Mouse (Mus musculus) CH12.LX (cell line): ENCODE data around the gene Prpsap2. TPM values are rescaled to one million over a fixed set of nuclear protein-coding genes. Genes with fewer than 3 reads are reported as not detected.

Experiments
- DNase-seq: peaks from one replicate; pipeline ENCODE4 v3.0.0-alpha.2; 2013; ENCODE audit errors: extremely low read depth
- H3K27ac ChIP-seq: 2 replicates; pipeline ENCODE4 v1.5.1; 2012; ENCODE audit warnings: low read depth, mild to moderate bottlenecking, control low read depth, moderate library complexity; ENCODE audit not compliant: insufficient read depth
- H3K27me3 ChIP-seq: replicated peaks from 2 replicates; pipeline ENCODE3; 2012; ENCODE audit warnings: inconsistent platforms
- H3K36me3 ChIP-seq, 2 experiments: replicated peaks in 1 of 2; 2 replicates each; pipeline versions ENCODE3 to v1.6.1; 2012; ENCODE audit warnings: inconsistent platforms in 1 of 2, low read length in 1 of 2, mild to moderate bottlenecking in 1 of 2, mixed read lengths in 1 of 2, moderate library complexity in 1 of 2; ENCODE audit not compliant: control insufficient read depth in 1 of 2, insufficient read depth in 1 of 2
- H3K4me1 ChIP-seq, 2 experiments: 2 replicates each; pipeline ENCODE4 v1.6.1; 2012; ENCODE audit warnings: inconsistent platforms in 1 of 2, moderate library complexity in 1 of 2; ENCODE audit not compliant: insufficient read depth in 2 of 2, control insufficient read depth in 1 of 2
- H3K4me2 ChIP-seq: 2 replicates; pipeline ENCODE4 v1.6.1; 2012; ENCODE audit warnings: low read depth, mild to moderate bottlenecking, control low read depth; ENCODE audit not compliant: poor library complexity, insufficient read depth, severe bottlenecking
- H3K4me3 ChIP-seq, 3 experiments: fragments of 150-350 bp in 1 of 3; sonication (generic) in 1 of 3; replicated peaks in 1 of 3; 2 replicates each; pipeline versions ENCODE3 to v1.5.1; 2011 to 2012; ENCODE audit warnings: low read depth in 2 of 3, low read length in 2 of 3, mild to moderate bottlenecking in 2 of 3, moderate library complexity in 2 of 3, control low read depth in 1 of 3, improper control_type of control experiment in 1 of 3, inconsistent platforms in 1 of 3, mixed read lengths in 1 of 3; ENCODE audit not compliant: poor library complexity in 1 of 3
- H3K79me2 ChIP-seq: replicated peaks from 2 replicates; pipeline ENCODE4 v1.6.1; 2012; ENCODE audit warnings: mild to moderate bottlenecking, moderate library complexity; ENCODE audit not compliant: control insufficient read depth, poor library complexity, insufficient read depth, severe bottlenecking; ENCODE audit errors: extremely low read depth
- H3K9ac ChIP-seq: 2 replicates; pipeline ENCODE4 v1.6.1; 2012; ENCODE audit warnings: low read depth, mild to moderate bottlenecking, control low read depth, moderate library complexity; ENCODE audit not compliant: insufficient read depth
- H3K9me3 ChIP-seq: replicated peaks from 2 replicates; pipeline ENCODE3; 2012; ENCODE audit warnings: low read length, inconsistent platforms, mixed read lengths
- BHLHE40 ChIP-seq: IDR thresholded peaks from 2 replicates; pipeline ENCODE4 v1.6.1; 2011; ENCODE audit warnings: mild to moderate bottlenecking, low read depth, low read length, improper control_type of control experiment
- CHD2 ChIP-seq: IDR thresholded peaks from 2 replicates; pipeline ENCODE4 v1.6.1; 2011; ENCODE audit warnings: low read length, improper control_type of control experiment
- E2F4 ChIP-seq: IDR thresholded peaks from 2 replicates; pipeline ENCODE4 v1.6.1; 2011; ENCODE audit warnings: low read depth, low read length, improper control_type of control experiment; ENCODE audit not compliant: insufficient replicate concordance
- ETS1 ChIP-seq: conservative IDR thresholded peaks from 2 replicates; pipeline ENCODE4 v1.6.1; 2012; ENCODE audit warnings: low read depth, mild to moderate bottlenecking, inconsistent platforms, low read length, improper control_type of control experiment, moderate library complexity
- GABPA ChIP-seq: IDR thresholded peaks from 2 replicates; pipeline ENCODE4 v1.6.1; 2012; ENCODE audit warnings: low read depth, low read length, improper control_type of control experiment, inconsistent platforms; ENCODE audit not compliant: insufficient replicate concordance
- IRF4 ChIP-seq: IDR thresholded peaks from 2 replicates; pipeline ENCODE4 v1.6.1; 2014; ENCODE audit warnings: low read depth, mild to moderate bottlenecking, inconsistent platforms, low read length, improper control_type of control experiment
- JUN ChIP-seq: IDR thresholded peaks from 2 replicates; pipeline ENCODE4 v1.6.1; 2011; ENCODE audit warnings: low read depth, mild to moderate bottlenecking, low read length, improper control_type of control experiment, moderate library complexity; ENCODE audit not compliant: insufficient read depth
- MAFK ChIP-seq: IDR thresholded peaks from 2 replicates; pipeline ENCODE4 v1.6.1; 2011; ENCODE audit warnings: low read length, improper control_type of control experiment; ENCODE audit not compliant: insufficient replicate concordance
- MAZ ChIP-seq: IDR thresholded peaks from 2 replicates; pipeline ENCODE4 v1.6.1; 2012; ENCODE audit warnings: low read depth, mild to moderate bottlenecking, inconsistent platforms, low read length, improper control_type of control experiment, moderate library complexity
- MEF2A ChIP-seq: IDR thresholded peaks from 2 replicates; pipeline ENCODE4 v1.6.1; 2014; ENCODE audit warnings: low read depth, mild to moderate bottlenecking, inconsistent platforms, low read length, improper control_type of control experiment, borderline replicate concordance
- MXI1 ChIP-seq: IDR thresholded peaks from 2 replicates; pipeline ENCODE4 v1.6.1; 2011; ENCODE audit warnings: mild to moderate bottlenecking, low read depth, low read length, improper control_type of control experiment
- MYC ChIP-seq: IDR thresholded peaks from 2 replicates; pipeline ENCODE4 v1.6.1; 2011; ENCODE audit warnings: low read depth, mild to moderate bottlenecking, improper control_type of control experiment, low read length
- PAX5 ChIP-seq: IDR thresholded peaks from 2 replicates; pipeline ENCODE4 v1.6.1; 2012; ENCODE audit warnings: low read length, inconsistent platforms, mixed read lengths
- RAD21 ChIP-seq: IDR thresholded peaks from 2 replicates; pipeline ENCODE4 v1.6.1; 2011; ENCODE audit warnings: low read depth, mild to moderate bottlenecking, low read length, improper control_type of control experiment, moderate library complexity
- RCOR1 ChIP-seq: conservative IDR thresholded peaks from 2 replicates; pipeline ENCODE4 v1.6.1; 2012; ENCODE audit warnings: low read depth, mild to moderate bottlenecking, inconsistent platforms, low read length, improper control_type of control experiment
- SMC3 ChIP-seq: IDR thresholded peaks from 2 replicates; pipeline ENCODE4 v1.6.1; 2011; ENCODE audit warnings: low read depth, low read length, improper control_type of control experiment
- UBTF ChIP-seq: IDR thresholded peaks from 2 replicates; pipeline ENCODE4 v1.6.1; 2012; ENCODE audit warnings: low read depth, mild to moderate bottlenecking, inconsistent platforms, low read length, improper control_type of control experiment, moderate library complexity
- USF2 ChIP-seq: conservative IDR thresholded peaks from 2 replicates; pipeline ENCODE4 v1.6.1; 2011; ENCODE audit warnings: low read depth, low read length, improper control_type of control experiment
- dilution Hi-C: fragments of 300-500 bp; cut with MboI; formaldehyde crosslinking; loops from 2 replicates; pipeline ENCODE4 v1.14.3; 2020; ENCODE audit warnings: low sequenced_read_pairs; ENCODE audit not compliant: extremely low pct_unique_long_range_greater_than_20kb, extremely low pct_ligation_motif_present
- in situ Hi-C: fragments of 300-500 bp; cut with MboI; formaldehyde crosslinking; loops from 3 replicates; pipeline ENCODE4 v1.14.3; 2019; ENCODE audit warnings: low sequenced_read_pairs, low pct_ligation_motif_present, low pct_unique_long_range_greater_than_20kb, mixed read lengths
- polyA plus RNA-seq: library from polyadenylated mRNA; unstranded; fragments of >175 nt; gene quantifications from 2 replicates; pipeline ENCODE4 v1.2.1, GENCODE M21; 2012; ENCODE audit warnings: low read depth; ENCODE audit not compliant: insufficient read length
- total RNA-seq, 2 experiments: library from RNA; depleted of rRNA; stranded (reverse); fragments of 300-350 nt in 1 of 2; fragments of >200 nt in 1 of 2; gene quantifications; 2 replicates each; pipeline ENCODE4 v1.2.3; 2012 to 2014

Prpsap2 gene
- total and polyA plus RNA-seq, 3 experiments, result 67.5 to 150 (median 85.6) TPM

GRCm38 (mm10) chr11:61732672-61733071, 29.2 kb downstream of the Prpsap2 start:
- in situ Hi-C loops, result no loop called here
- Histone ChIP-seq H3K4me2 (no peak overlapping the region), H3K4me1 (peaks cover 0 to 16% of the 10 kb centered on the region in 2 experiments; a peak in 2 of 4 replicates), H3K27ac (no peak overlapping the region), H3K27me3 (no peaks in the 10 kb centered on the region), H3K79me2 (no peaks in the 10 kb centered on the region), H3K9me3 (no peaks in the 10 kb centered on the region), H3K4me3 (no peak overlapping the region), H3K9ac (no peak overlapping the region), H3K36me3 (peaks cover 65 to 87% of the 10 kb centered on the region in 2 experiments)
- TF ChIP-seq ETS1, result no peak
- TF ChIP-seq RCOR1, result no peak
- no peak for TF ChIP-seq IRF4
- no peak for TF ChIP-seq USF2
- no peak for TF ChIP-seq BHLHE40
- no peak for TF ChIP-seq JUN
- no peak for DNase-seq
- dilution Hi-C loops, result no loop called here

GRCm38 (mm10) chr11:61728037-61728436, 33.9 kb downstream of the Prpsap2 start:
- dilution Hi-C loops, result no loop called here
- DNase-seq, result no peak
- H3K9me3 ChIP-seq, result no peaks in the 10 kb centered on the region
- H3K4me1 ChIP-seq, result peaks cover 0 to 14% of the 10 kb centered on the region in 2 experiments; a peak in 2 of 4 replicates
- H3K36me3 ChIP-seq, result peaks cover 44 to 81% of the 10 kb centered on the region in 2 experiments
- H3K79me2 ChIP-seq, result no peaks in the 10 kb centered on the region
- no peak overlapping the region for H3K9ac ChIP-seq
- TF ChIP-seq MEF2A (no peak), IRF4 (no peak), RAD21 (no peak), BHLHE40 (no peak), UBTF (no peak), PAX5 (no peak), MYC (no peak), GABPA (no peak), E2F4 (no peak), MXI1 (no peak), SMC3 (no peak), MAFK (no peak), ETS1 (no peak), MAZ (no peak), CHD2 (no peak)
- TF ChIP-seq, all 38 proteins: peak for 0
- Histone ChIP-seq H3K4me2 (no peak overlapping the region), H3K4me3 (no peak overlapping the region), H3K27me3 (no peaks in the 10 kb centered on the region), H3K27ac (no peak overlapping the region)
- in situ Hi-C loops, result loop anchor here (10.0 kb wide), 1 partner anchor 373 kb away; no protein-coding TSS in a partner anchor
